In the genomic region with DNA sequence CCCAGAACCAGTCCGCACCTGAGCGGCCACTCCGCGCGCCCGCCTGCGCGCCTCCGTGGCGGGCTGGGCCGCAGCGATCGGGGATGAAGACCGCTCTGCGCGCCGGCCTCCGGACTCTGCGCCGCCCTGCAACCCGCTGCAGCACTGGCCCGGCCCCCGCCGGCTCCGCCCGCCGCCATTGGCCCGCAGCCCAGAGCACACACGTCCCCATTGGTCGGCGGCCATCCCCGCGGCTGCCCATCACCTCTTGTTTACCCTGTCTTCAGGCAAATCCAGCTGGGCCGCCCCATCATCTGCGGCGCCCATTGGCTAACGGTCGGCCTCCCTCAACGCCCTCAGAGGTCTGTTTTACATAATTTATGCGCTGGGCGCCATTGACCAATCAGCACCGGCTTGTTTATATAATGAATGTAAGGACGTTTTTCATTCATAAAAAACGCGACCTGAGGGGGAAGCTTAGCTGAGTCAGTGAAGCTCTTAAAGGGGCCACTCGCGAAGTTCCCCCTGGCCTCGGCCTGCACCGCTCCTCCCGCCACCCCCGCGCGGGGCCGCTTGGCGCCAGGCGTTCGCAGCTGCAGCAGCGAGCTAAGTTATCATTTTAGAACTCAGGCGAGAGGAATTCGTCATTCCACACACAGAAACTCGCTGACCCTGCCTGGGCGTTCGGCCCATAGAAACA, we compare ENCODE assay signal across 8 mouse cellular contexts. TPM values are rescaled to one million over a fixed set of nuclear protein-coding genes. Genes with fewer than 3 reads are reported as not detected.
DNase-seq lines count a peak whose midpoint lies in the region; ATAC-seq lines count a peak whose summit lies in the region.

A gene (minus strand): TSS at position 221 of the 679 bp plus-strand sequence.

- peak within 1 kb of the TSS; percentile 92 for H3K27ac ChIP-seq in lung, embryonic 16.5 days (ENCODE audit: low read length)

- peaks cover 17% of the 10 kb centered on the region for H3K4me1 ChIP-seq in lung, embryonic 16.5 days (replicated peaks; ENCODE audit: control insufficient read depth, insufficient read depth, low read length)

- H3K4me3 ChIP-seq in lung, embryonic 16.5 days (ENCODE audit: low read length), result peak within 1 kb of the TSS; percentile 85

- H3K27me3 ChIP-seq in lung, embryonic 16.5 days (ENCODE audit: control insufficient read depth, insufficient read depth, low read depth, low read length), result no peaks in the 10 kb centered on the region

- no peaks in the 10 kb centered on the region for H3K9me3 ChIP-seq in lung, embryonic 16.5 days (ENCODE audit: control insufficient read depth, low read length)

- ATAC-seq in hematopoietic stem cell, adult 5-6 weeks (replicated peaks in 1 of 2; ENCODE audit: insufficient read depth in 1 of 2, low FRiP score in 2 of 2, low TSS enrichment in 1 of 2, low read depth in 1 of 2, poor library complexity in 2 of 2, severe bottlenecking in 2 of 2), result peak; percentile 95 to 97
- peak; percentile 96 for ATAC-seq in lung, embryonic 16.5 days (ENCODE audit: low read depth)

- H3K9ac ChIP-seq in lung, embryonic 16.5 days (ENCODE audit: low read length), result peak within 1 kb of the TSS; percentile 82

- peak; percentile 98 for DNase-seq in MEL-GATA-1-ER (ENCODE audit: extremely low read depth, low read depth)
- peak; percentile 99 for DNase-seq in cerebellum, adult 8-10 months
- peak; percentile 98 for DNase-seq in forelimb bud, embryonic 11.5 days (ENCODE audit: low read depth, low spot score)
- peak; percentile 98 for DNase-seq in layer of hippocampus, adult 9-10 months (ENCODE audit: low spot score)
- DNase-seq in ovary, postnatal 10 days (ENCODE audit: low spot score), result peak; percentile 91
- peak; percentile 93 to 97 for DNase-seq in thymus, postnatal 10 days (ENCODE audit: low spot score in 2 of 2)

- peak within 1 kb of the TSS; percentile 90 for H3K4me2 ChIP-seq in lung, embryonic 16.5 days (ENCODE audit: low read depth, low read length)

- 0% methylated on average over 59 of the region's 63 CpGs for WGBS in lung, embryonic 16.5 days

- H3K36me3 ChIP-seq in lung, embryonic 16.5 days (ENCODE audit: control insufficient read depth, insufficient read depth, low read length), result no peaks in the 10 kb centered on the region

RNA-seq across cellular contexts. Expression of the gene that starts here (rescaled TPM):
- total RNA-seq in hematopoietic stem cell, adult 5-6 weeks (2017), result 9.4 and 9.9 TPM in 2 replicates
- 188 and 201 TPM in 2 replicates for polyA plus RNA-seq in lung, embryonic 16.5 days (2015; fragmentation: Nextera tagmentation; extraction: Ambion mirVana)

Comparison
In these comparisons a context has a peak if more than half of its experiments do, and no peak if none do; other contexts are left out.
1. Peak in every context shown above with its lines: DNase-seq, ATAC-seq, H3K4me3 ChIP-seq and H3K27ac ChIP-seq.